Mouse (Mus musculus) adrenal gland, adult (tissue): Measurements from ENCODE around the gene Ccl24.

Experiments
- DNase-seq, 2 experiments: peaks; one replicate each; pipeline ENCODE4 v3.0.0; 2022 to 2023; ENCODE audit warnings: low spot score in 1 of 2; ENCODE audit not compliant: inconsistent age in 2 of 2

Ccl24 gene

GRCm38 (mm10) chr5:135547990-135548389, 24.9 kb downstream of the Ccl24 start:
- DNase-seq, result no peak

DNA sequence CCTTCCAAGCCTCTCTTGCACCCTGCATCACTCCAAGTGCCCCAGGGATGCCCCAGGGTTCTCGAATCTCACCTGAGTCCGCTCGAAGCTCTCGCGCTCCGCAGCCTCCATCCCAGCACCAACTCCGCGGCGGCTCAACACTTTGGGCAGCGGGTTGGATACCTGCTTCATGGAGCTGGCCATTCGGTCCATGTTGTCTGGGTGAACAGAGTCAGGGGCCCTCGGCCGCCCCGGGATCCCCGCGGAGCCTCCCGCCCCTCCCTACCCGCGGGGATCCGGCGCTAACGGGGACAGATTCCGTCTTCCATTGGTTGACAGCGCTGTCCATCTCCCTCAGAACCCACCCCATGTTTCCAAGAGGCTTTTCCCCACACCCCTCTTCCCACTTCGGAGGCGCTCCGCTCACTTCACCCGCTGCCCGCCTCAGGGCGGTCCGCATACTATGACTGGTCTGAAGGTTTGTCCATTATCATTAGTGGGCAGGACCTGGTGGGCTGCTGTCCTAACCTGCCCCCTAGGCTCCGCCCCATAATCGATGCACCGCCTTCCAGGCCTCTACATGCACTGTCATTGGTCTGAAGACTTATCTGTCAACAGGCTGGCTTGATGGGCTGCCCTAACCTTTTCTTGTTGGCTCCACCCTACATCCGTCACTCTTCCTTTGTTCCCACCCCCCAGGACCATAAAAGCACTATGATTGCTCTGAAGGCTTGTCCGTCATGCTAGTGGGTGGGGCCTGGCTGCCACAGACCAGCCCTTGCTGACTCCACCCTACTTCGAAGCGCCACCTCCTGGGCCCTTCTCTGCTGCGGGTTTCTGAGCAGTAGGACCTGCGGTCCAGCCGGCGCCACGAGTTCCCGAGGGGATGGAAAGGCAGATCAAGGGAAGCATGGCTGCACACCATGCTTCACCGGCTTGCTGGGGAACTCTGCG, 27.7 kb downstream of the Ccl24 start, which contains the start of gene Hip1:
TSS of gene Hip1 (minus strand) at position 256 of the 933 bp plus-strand sequence.
- DNase-seq, result peak; percentile 100

GRCm38 (mm10) chr5:135544032-135544558, 28.8 kb downstream of the Ccl24 start:
- peak; percentile 43 to 70 for DNase-seq

GRCm38 (mm10) chr5:135537794-135538214, 35.0 kb downstream of the Ccl24 start:
- DNase-seq, result no peak

DNA sequence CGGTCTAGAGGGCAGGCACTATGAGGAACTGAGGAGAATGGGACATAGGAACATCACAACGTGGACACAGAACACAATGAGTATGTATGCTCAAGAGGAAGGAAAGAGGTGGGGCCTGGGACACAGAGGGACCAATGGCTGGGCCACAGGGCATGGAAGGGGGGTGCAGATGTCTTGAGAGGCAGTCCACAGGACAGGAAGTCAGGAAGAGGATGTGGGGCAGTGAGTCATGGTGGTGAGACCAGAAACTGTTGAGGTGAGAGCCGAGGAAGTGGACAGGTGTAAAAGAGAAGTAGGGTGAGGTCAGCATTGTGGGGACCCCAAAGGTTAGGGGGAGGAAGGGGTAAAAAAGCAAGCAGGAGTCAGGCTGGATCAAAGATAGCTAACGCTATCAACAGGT, 35.5 kb downstream of the Ccl24 start:
- no peak for DNase-seq

- no peak for DNase-seq
These were observed 37.0 kb downstream of the Ccl24 start for GRCm38 (mm10) chr5:135535867-135536266.

GRCm38 (mm10) chr5:135533431-135533830, 39.4 kb downstream of the Ccl24 start:
- peak; percentile 67 to 80 for DNase-seq

GRCm38 (mm10) chr5:135531306-135531845, 41.5 kb downstream of the Ccl24 start:
- DNase-seq, result peak; percentile 65 to 76

DNA sequence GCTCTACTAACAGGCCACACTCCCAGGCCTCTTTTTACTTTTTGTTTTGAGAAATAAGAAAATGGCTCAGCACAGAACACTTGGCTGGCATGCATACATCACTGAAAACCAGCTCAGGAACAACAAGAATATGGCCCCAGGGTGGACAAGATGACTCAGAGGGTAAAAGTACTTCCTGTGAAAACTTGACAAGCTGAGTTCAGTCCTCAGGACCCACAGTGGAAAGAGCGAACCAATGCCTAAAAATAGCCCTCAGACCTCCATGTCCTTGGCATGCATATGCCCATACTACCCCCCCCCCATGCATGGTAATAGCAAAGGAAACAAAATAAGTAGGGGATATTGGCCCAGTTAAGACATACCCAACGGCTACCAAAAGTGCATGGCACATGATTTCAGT, 42.9 kb downstream of the Ccl24 start:
- no peak for DNase-seq

- no peak for DNase-seq
These were observed 43.5 kb downstream of the Ccl24 start for GRCm38 (mm10) chr5:135529310-135529709.

- DNase-seq, result peak; percentile 39 to 57
These were observed 44.9 kb downstream of the Ccl24 start for GRCm38 (mm10) chr5:135527986-135528385.

DNA sequence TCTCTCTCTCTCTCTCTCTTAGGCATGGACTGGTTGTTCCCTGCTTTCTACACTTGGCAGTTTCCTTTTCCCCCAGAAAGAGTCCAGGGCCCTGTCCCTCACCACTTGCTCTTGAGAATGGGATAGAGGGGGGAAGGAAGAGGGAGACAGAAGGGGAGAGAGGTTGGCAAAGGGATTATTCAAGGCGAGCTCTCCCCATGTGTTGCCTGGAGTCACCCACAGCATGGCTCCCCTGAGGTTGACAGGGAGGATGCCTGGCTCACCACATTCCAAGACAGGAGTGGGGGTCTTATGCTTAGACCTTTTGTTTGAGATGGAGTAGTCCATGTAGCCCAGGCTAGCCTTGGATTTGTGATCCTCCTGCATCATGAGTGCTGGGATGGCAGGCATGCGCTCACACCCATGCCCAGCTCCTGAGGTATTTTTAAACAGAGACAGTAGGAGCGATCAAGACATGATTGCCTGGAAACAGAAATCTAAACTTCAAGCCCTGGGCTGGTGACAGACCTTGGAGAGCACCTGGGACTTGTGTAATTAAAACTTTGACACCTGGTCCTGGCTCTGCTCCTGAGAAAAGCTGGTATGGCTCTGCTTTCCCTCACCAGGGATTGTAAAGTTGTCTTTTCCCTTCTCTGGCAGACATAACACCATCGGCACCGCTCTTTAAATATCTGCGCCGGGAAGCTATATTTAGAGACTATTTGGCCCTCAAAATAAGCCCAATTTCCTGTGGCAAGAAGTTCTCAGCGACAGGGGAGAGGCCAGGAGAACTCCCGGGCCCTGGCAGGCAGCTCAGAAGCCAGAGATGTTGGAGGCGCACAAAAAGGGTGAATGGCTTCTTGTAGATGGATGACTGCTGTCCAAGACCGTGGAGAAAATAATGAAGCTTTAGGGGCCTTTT, 47.9 kb downstream of the Ccl24 start:
- peak in 1 of 2 experiments; percentile 43 for DNase-seq

DNA sequence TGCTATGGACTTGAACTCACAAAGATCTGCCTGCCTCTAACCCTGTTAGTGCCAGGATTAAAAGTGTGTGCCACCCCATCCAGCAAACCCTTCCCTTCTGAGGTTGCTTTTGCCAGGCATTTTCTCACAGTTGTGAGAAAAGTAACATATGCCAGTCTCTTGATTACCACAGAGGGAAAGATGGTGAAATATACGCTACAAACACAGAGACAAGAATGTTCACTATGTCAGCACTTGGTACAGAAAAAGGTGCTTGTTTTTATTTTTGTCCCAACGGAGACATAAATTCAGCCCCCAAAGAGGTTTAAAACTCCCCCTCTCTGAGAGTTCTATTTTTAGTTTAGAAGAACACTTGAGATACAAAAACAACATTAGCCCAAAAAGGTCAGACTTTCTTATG, 48.8 kb downstream of the Ccl24 start:
- no peak for DNase-seq

- peak; percentile 88 to 92 for DNase-seq
These were observed 50.6 kb downstream of the Ccl24 start for GRCm38 (mm10) chr5:135522111-135522722.
